Mouse (Mus musculus) spleen, postnatal 10 days (tissue): ENCODE measurements around the gene Btnl6.
"Not testable (repeated sequence)": the region's sequence is repeated elsewhere in the genome, so short reads cannot be mapped to it uniquely, and the experiment has no call there.

ENCODE experiments used
- DNase-seq, 2 experiments: peaks; one replicate each; pipeline ENCODE4 v3.0.0; 2021 to 2022; ENCODE audit warnings: low spot score in 2 of 2

Gene Btnl6

GRCm38 (mm10) chr17:34497319-34497718 is 19.8 kb downstream of the Btnl6 start:
- DNase-seq = not testable (repeated sequence)

GRCm38 (mm10) chr17:34496539-34496938 is 20.6 kb downstream of the Btnl6 start:
- no peak for DNase-seq

DNA sequence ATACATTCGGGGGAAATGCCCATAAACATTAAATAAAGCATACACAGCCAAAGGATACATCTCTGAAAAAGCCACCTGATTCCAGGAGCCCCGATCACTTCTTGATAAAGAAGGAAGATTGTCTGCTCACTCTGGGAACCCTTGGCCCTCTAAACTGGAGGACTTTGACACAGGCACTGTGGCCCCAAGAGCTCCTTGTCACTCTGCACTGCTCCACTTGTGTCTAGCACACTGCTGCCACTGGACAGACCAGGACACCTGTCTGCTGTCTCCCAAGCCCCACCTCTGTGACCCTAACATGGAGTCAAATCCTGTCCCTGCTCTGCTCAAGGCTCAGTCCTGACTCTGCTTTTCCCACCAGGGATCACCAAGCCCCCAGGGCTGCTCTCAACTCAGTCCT is 22.0 kb downstream of the Btnl6 start:
- not testable (repeated sequence) for DNase-seq

DNA sequence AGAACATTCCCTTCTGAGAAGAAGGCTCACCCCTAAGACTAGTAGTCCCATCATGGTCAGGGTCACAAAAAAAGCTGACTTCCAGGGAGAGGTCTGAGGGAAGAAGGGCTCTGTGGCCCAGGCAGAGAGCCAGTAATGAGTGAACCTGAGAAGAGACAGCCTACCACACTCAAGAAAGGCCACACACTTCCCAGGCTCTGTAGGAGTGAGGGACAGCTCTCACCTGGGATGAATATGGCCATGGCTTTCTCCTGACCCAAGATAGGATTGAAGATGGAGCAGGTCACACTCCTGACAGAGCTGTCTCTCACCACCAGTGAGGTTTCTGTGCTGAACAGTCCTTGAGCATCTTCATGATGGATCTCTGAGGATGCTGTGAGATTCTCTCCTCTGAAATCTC is 24.4 kb downstream of the Btnl6 start:
- DNase-seq = no peak

- DNase-seq = not testable (repeated sequence)
Observed at GRCm38 (mm10) chr17:34477238-34478013, 39.7 kb downstream of the Btnl6 start, which contains the start of gene Btnl4. Btnl4 (minus strand) TSS chr17:34477318.

DNA sequence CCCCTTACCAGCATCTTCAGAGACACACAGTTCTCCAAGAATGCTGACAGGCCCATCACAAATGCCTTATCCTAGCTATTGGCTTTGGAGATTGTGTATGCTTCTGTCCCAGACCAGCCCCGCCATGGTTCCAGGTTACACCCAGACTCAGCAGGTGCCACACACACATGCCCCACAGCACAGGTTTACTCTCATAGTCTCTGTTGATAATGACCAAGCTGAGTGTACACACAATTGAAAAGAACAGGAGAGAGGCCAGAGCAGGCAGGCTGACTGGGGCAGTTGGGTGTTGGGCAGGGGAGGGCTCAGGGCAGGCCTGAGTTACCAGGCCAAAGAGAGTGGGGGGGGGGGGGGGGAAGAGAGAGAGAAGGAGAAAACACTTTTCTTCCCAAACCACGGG is 40.7 kb downstream of the Btnl6 start:
- DNase-seq = no peak

DNA sequence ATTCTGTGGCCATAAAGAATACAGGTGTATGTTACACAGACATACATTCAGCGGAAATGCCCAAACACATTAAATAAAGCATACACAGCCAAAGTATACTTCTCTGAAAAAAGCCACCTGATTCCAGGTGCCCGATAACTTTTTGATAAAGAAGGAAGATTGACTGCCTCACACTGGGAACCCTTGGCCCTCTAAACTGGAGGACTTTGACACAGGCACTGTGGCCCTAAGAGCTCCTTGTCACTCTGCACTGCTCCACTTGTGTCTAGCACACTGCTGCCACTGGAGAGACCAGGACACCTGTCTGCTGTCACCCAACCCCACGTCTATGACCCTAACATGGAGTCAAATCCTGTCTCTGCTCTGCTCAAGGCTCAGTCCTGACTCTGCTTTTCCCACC is 42.1 kb downstream of the Btnl6 start:
- no peak for DNase-seq

DNA sequence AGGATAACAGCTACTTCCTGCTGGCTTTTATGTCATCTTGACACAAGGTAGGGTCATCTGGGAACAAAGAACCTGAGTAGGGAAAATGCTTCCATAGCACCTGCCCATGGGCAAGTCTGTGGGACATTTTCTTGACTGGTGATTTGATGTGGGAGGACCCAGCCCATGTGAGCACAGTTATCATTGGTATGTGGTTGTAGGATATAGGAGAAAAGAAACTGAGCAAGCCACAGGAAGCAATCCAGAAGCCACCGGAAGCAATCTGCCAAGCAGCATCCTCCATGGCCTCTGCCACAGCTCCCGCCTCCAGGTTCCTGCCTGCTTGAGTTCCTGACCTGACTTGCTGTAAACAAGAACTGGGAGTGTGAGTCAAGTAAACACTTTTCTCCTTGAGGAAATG is 46.7 kb downstream of the Btnl6 start:
- DNase-seq = no peak

- not testable (repeated sequence) for DNase-seq
Observed at GRCm38 (mm10) chr17:34465906-34466305, 51.2 kb downstream of the Btnl6 start.

DNA sequence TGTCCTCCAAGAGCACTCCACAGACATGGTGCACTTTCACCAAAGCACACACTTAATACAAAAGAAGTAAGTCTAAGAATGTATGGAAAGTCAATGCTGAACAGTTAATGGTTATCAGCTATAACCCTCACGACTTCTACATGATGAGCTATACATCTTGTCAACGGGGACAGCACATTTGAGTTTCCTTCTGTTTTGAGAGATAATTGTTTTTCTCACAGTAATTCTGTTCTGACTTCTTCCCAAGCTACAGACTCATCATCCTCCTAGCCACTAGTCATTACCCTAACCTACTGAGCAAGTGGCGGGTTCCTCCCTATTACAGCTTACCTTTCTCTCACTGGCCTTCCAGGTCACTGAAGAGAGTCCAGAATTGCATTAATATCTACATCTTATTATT is 57.9 kb downstream of the Btnl6 start:
- no peak for DNase-seq
